Mouse (Mus musculus): ENCODE measurements at regions not wholly inside any gene's neighbourhood (a gene's known extent, or its start where the extent isn't known, plus 50 kb on each side); places are given as distances from the start of the nearest gene placed in this dataset.

DNA sequence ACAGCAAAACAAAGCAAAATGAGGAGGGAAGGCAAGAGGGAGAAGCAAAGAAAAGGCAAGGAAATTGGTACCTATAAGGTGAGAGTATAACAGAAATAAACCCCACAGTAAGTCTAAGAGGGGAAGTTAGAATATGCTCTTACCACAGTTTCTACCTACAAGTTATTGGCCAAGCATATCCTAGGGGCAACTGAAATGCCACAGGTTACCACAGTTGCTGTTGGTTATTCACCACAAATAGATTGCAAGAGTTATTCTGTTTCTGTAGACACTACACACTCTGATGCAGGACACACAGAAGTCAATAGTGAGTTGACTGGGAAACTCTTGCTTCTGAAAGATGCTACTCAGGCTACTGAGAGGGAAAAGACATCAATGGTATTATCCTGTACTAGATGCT is 129.7 kb upstream of the P3h2 start:
- no peak overlapping the region for H3K4me2 ChIP-seq (ENCODE audit: insufficient read depth, low read depth, poor library complexity, severe bottlenecking)
- H3K4me3 ChIP-seq (replicated peaks in 1 of 3; ENCODE audit: low read depth in 2 of 3, low read length in 2 of 3, poor library complexity in 1 of 3), result no peak overlapping the region
- no peaks in the 10 kb centered on the region for H3K27me3 ChIP-seq (replicated peaks)
- H3K4me1 ChIP-seq (ENCODE audit: control insufficient read depth in 1 of 2, insufficient read depth in 2 of 2), result no peaks in the 10 kb centered on the region
- no peak for DNase-seq (ENCODE audit: extremely low read depth)
- in situ Hi-C loops (cut with MboI; ENCODE audit: low pct_ligation_motif_present, low pct_unique_long_range_greater_than_20kb, low sequenced_read_pairs), result loop anchor here (10.0 to 25.0 kb wide), 2 partner anchors 270 to 902 kb away; no protein-coding TSS in a partner anchor
- dilution Hi-C loops (cut with MboI; ENCODE audit: extremely low pct_ligation_motif_present, extremely low pct_unique_long_range_greater_than_20kb, low sequenced_read_pairs), result no loop called here
- no peak overlapping the region for H3K9ac ChIP-seq (ENCODE audit: insufficient read depth, low read depth)
- TF ChIP-seq ZNF384 (IDR thresholded peaks at IDR 0.05; ENCODE audit: low read depth, low read length), result no peak
- no peak for TF ChIP-seq USF1 (IDR thresholded peaks at IDR 0.05; ENCODE audit: low read depth, low read length)
- no peak for TF ChIP-seq ZKSCAN1 (IDR thresholded peaks at IDR 0.05; ENCODE audit: borderline replicate concordance, low read depth, low read length)
- TF ChIP-seq IRF4 (IDR thresholded peaks at IDR 0.05; ENCODE audit: low read depth, low read length), result no peak
- TF ChIP-seq TBP (conservative IDR thresholded peaks at IDR 0.05; ENCODE audit: low read depth, low read length), result no peak
- no peak for TF ChIP-seq HCFC1 (IDR thresholded peaks at IDR 0.05; ENCODE audit: low read depth, low read length)
- no peak for TF ChIP-seq PAX5 (IDR thresholded peaks at IDR 0.05; ENCODE audit: low read length)
- TF ChIP-seq MYC (IDR thresholded peaks at IDR 0.05; ENCODE audit: low read depth, low read length), result no peak
- no peaks in the 10 kb centered on the region for H3K79me2 ChIP-seq (replicated peaks; ENCODE audit: control insufficient read depth, extremely low read depth, insufficient read depth, poor library complexity, severe bottlenecking)
- H3K9me3 ChIP-seq (replicated peaks; ENCODE audit: low read length), result peaks cover 2% of the 10 kb centered on the region
- no peaks in the 10 kb centered on the region for H3K36me3 ChIP-seq (replicated peaks in 1 of 2; ENCODE audit: control insufficient read depth in 1 of 2, insufficient read depth in 1 of 2, low read length in 1 of 2)
- no peak overlapping the region for H3K27ac ChIP-seq (ENCODE audit: insufficient read depth, low read depth)

DNA sequence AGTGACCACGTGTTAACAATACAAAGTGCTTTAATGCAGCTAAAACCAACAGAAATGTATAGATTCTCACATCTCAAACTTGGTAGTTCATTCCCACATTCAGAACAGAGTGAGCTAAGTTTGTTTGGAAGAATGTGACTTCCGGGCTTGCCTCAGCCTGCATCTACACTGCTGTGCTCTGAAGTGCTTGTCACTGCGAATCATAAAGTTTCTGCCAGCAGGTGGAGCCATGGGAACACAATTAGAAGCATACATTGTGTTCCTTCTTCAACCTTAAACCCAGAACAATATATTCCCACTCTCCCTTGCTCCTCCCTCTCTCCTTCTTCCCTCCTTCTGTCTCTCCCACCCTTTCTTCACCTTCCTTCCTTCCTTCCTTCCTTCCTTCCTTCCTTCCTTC is 128.5 kb upstream of the P3h2 start:
- no peaks in the 10 kb centered on the region for H3K79me2 ChIP-seq (replicated peaks; ENCODE audit: control insufficient read depth, extremely low read depth, insufficient read depth, poor library complexity, severe bottlenecking)
- peak; percentile 94 for DNase-seq (ENCODE audit: extremely low read depth)
- H3K27me3 ChIP-seq (replicated peaks), result no peaks in the 10 kb centered on the region
- H3K4me3 ChIP-seq (replicated peaks in 1 of 3; ENCODE audit: low read depth in 2 of 3, low read length in 2 of 3, poor library complexity in 1 of 3), result no peak overlapping the region
- H3K9ac ChIP-seq (ENCODE audit: insufficient read depth, low read depth), result no peak overlapping the region
- H3K36me3 ChIP-seq (replicated peaks in 1 of 2; ENCODE audit: control insufficient read depth in 1 of 2, insufficient read depth in 1 of 2, low read length in 1 of 2), result no peaks in the 10 kb centered on the region
- 0 out of 4 replicates have a peak, but pooled peaks cover 0 to 4% of the 10 kb centered on the region in 2 experiments for H3K4me1 ChIP-seq (ENCODE audit: control insufficient read depth in 1 of 2, insufficient read depth in 2 of 2)
- peaks cover 2% of the 10 kb centered on the region for H3K9me3 ChIP-seq (replicated peaks; ENCODE audit: low read length)
- H3K27ac ChIP-seq (ENCODE audit: insufficient read depth, low read depth), result no peak overlapping the region
- no peak overlapping the region for H3K4me2 ChIP-seq (ENCODE audit: insufficient read depth, low read depth, poor library complexity, severe bottlenecking)
- in situ Hi-C loops (cut with MboI; ENCODE audit: low pct_ligation_motif_present, low pct_unique_long_range_greater_than_20kb, low sequenced_read_pairs) (loop anchor here (10.0 to 25.0 kb wide), 2 partner anchors 271 to 903 kb away; no protein-coding TSS in a partner anchor), dilution Hi-C loops (cut with MboI; ENCODE audit: extremely low pct_ligation_motif_present, extremely low pct_unique_long_range_greater_than_20kb, low sequenced_read_pairs) (no loop called here)
- TF ChIP-seq JUND (conservative IDR thresholded peaks at IDR 0.05; ENCODE audit: low read depth, low read length) (0 out of 2 replicates have a peak, but pooled peaks have one; percentile 36), ZKSCAN1 (IDR thresholded peaks at IDR 0.05; ENCODE audit: borderline replicate concordance, low read depth, low read length) (no peak), CHD1 (IDR thresholded peaks at IDR 0.05; ENCODE audit: low read depth, low read length) (no peak), RCOR1 (conservative IDR thresholded peaks at IDR 0.05; ENCODE audit: low read depth, low read length) (no peak), BHLHE40 (IDR thresholded peaks at IDR 0.05; ENCODE audit: low read depth, low read length) (no peak; the same call in 1 of the 2 replicates), HCFC1 (IDR thresholded peaks at IDR 0.05; ENCODE audit: low read depth, low read length) (no peak), USF1 (IDR thresholded peaks at IDR 0.05; ENCODE audit: low read depth, low read length) (no peak), IRF4 (IDR thresholded peaks at IDR 0.05; ENCODE audit: low read depth, low read length) (0 out of 2 replicates have a peak, but pooled peaks have one; percentile 14), ELF1 (IDR thresholded peaks at IDR 0.05; ENCODE audit: low read depth, low read length) (peak; percentile 76), MAZ (IDR thresholded peaks at IDR 0.05; ENCODE audit: low read depth, low read length) (no peak), SMC3 (IDR thresholded peaks at IDR 0.05; ENCODE audit: low read depth, low read length) (peak; percentile 95), ETS1 (conservative IDR thresholded peaks at IDR 0.05; ENCODE audit: low read depth, low read length) (no peak), MAX (IDR thresholded peaks at IDR 0.05; ENCODE audit: low read length) (no peak), MYC (IDR thresholded peaks at IDR 0.05; ENCODE audit: low read depth, low read length) (0 out of 2 replicates have a peak, but pooled peaks have one; percentile 43), PAX5 (IDR thresholded peaks at IDR 0.05; ENCODE audit: low read length) (no peak), POLR2AphosphoS2 (IDR thresholded peaks at IDR 0.05; ENCODE audit: low read depth, low read length) (no peak), TCF12 (IDR thresholded peaks at IDR 0.05; ENCODE audit: low read depth, low read length) (no peak), MXI1 (IDR thresholded peaks at IDR 0.05; ENCODE audit: low read depth, low read length) (no peak), E2F4 (IDR thresholded peaks at IDR 0.05; ENCODE audit: insufficient replicate concordance, low read depth, low read length) (no peak), ZMIZ1 (IDR thresholded peaks at IDR 0.05; ENCODE audit: low read depth, low read length) (no peak), KAT2A (IDR thresholded peaks at IDR 0.05; ENCODE audit: insufficient replicate concordance, low read length) (no peak), RAD21 (IDR thresholded peaks at IDR 0.05; ENCODE audit: low read depth, low read length) (peak; percentile 97), NELFE (IDR thresholded peaks at IDR 0.05; ENCODE audit: low read depth, low read length) (peak; percentile 15; the same call in 1 of the 2 replicates), ZC3H11A (IDR thresholded peaks at IDR 0.05; ENCODE audit: low read depth, low read length) (peak; percentile 84), JUN (IDR thresholded peaks at IDR 0.05; ENCODE audit: insufficient read depth, low read depth, low read length) (no peak), SIN3A (IDR thresholded peaks at IDR 0.05; ENCODE audit: low read length) (no peak), USF2 (conservative IDR thresholded peaks at IDR 0.05; ENCODE audit: low read depth, low read length) (no peak), MEF2A (IDR thresholded peaks at IDR 0.05; ENCODE audit: borderline replicate concordance, low read depth, low read length) (no peak), MAFK (IDR thresholded peaks at IDR 0.05; ENCODE audit: insufficient replicate concordance, low read length) (peak; percentile 40; the same call in 1 of the 2 replicates)

Measured in CH12.LX (cell line).